Mouse (Mus musculus): Measurements from ENCODE around the gene Zfhx2. TPM values are rescaled to one million over a fixed set of nuclear protein-coding genes. Genes with fewer than 3 reads are reported as not detected.

Gene Zfhx2
- total and polyA plus RNA-seq, 3 experiments = 0.42 to 3.2 TPM; not detected in 1

GRCm38 (mm10) chr14:55102253-55102785, 10.2 kb upstream of the Zfhx2 start:
- peaks cover 2% of the 10 kb centered on the region; the same call in 1 of the 2 replicates for H3K79me2 ChIP-seq (ENCODE audit: control insufficient read depth, insufficient read depth, low read length, poor library complexity)
- no peak overlapping the region for H3K9ac ChIP-seq (ENCODE audit: control insufficient read depth, low read depth, low read length, poor library complexity, severe bottlenecking)
- no peak for DNase-seq (ENCODE audit: low read depth, low spot score)
- TF ChIP-seq TAL1 (IDR thresholded peaks at IDR 0.05; ENCODE audit: low read length) (no peak), CHD1 (IDR thresholded peaks at IDR 0.05; ENCODE audit: low read depth, low read length) (no peak), MEF2A (IDR thresholded peaks at IDR 0.05; ENCODE audit: extremely low read depth, insufficient replicate concordance, low read depth, low read length, poor library complexity, severe bottlenecking) (no peak), ETS1 (IDR thresholded peaks at IDR 0.05; ENCODE audit: low read depth, low read length) (no peak), MAZ (IDR thresholded peaks at IDR 0.05; ENCODE audit: low read depth, low read length) (no peak), ZNF384 (IDR thresholded peaks at IDR 0.05; ENCODE audit: low read depth, low read length) (no peak), CTCF (IDR thresholded peaks at IDR 0.05 in 2 of 3, conservative IDR thresholded peaks at IDR 0.05 in 1 of 3; ENCODE audit: control insufficient read depth in 1 of 3, insufficient read depth in 1 of 3, low read depth in 2 of 3, low read length in 3 of 3, poor library complexity in 1 of 3, severe bottlenecking in 1 of 3) (no peak), GATA1 (IDR thresholded peaks at IDR 0.05; ENCODE audit: low read depth, low read length) (no peak), USF1 (IDR thresholded peaks at IDR 0.05; ENCODE audit: low read depth, low read length) (no peak)
- H3K27me3 ChIP-seq (ENCODE audit: control insufficient read depth in 1 of 2, insufficient read depth in 2 of 2, low read length in 2 of 2) = no peaks in the 10 kb centered on the region
- H3K9me3 ChIP-seq (replicated peaks; ENCODE audit: insufficient read depth, low read length) = no peaks in the 10 kb centered on the region
- H3K36me3 ChIP-seq (ENCODE audit: control insufficient read depth in 1 of 2, insufficient read depth in 2 of 2, low read length in 2 of 2) = peaks cover 0 to 5% of the 10 kb centered on the region in 2 experiments; a peak in 2 of 4 replicates
- no peak overlapping the region for H3K4me3 ChIP-seq (ENCODE audit: control insufficient read depth in 1 of 2, insufficient read depth in 1 of 2, low read depth in 2 of 2, low read length in 2 of 2)
- peaks cover 6 to 10% of the 10 kb centered on the region in 2 experiments for H3K4me1 ChIP-seq (ENCODE audit: control insufficient read depth in 1 of 2, insufficient read depth in 2 of 2, low read length in 2 of 2)
- H3K27ac ChIP-seq (ENCODE audit: control insufficient read depth, low read depth, low read length) = no peak overlapping the region

GRCm38 (mm10) chr14:55101592-55101991, 9.5 kb upstream of the Zfhx2 start:
- H3K36me3 ChIP-seq (ENCODE audit: control insufficient read depth in 1 of 2, insufficient read depth in 2 of 2, low read length in 2 of 2) = peaks cover 0 to 5% of the 10 kb centered on the region in 2 experiments; a peak in 2 of 4 replicates
- H3K27me3 ChIP-seq (ENCODE audit: control insufficient read depth in 1 of 2, insufficient read depth in 2 of 2, low read length in 2 of 2) = no peaks in the 10 kb centered on the region
- peak; percentile 51 for TF ChIP-seq RAD21 (IDR thresholded peaks at IDR 0.05; ENCODE audit: low read depth, low read length)
- no peak for TF ChIP-seq NELFE (IDR thresholded peaks at IDR 0.05; ENCODE audit: low read depth, low read length)
- no peak for TF ChIP-seq MXI1 (IDR thresholded peaks at IDR 0.05; ENCODE audit: low read depth, low read length)
- no peak for TF ChIP-seq CHD2 (IDR thresholded peaks at IDR 0.05; ENCODE audit: low read length)
- peak; percentile 66 to 78 (median 71) for TF ChIP-seq CTCF (IDR thresholded peaks at IDR 0.05 in 2 of 3, conservative IDR thresholded peaks at IDR 0.05 in 1 of 3; ENCODE audit: control insufficient read depth in 1 of 3, insufficient read depth in 1 of 3, low read depth in 2 of 3, low read length in 3 of 3, poor library complexity in 1 of 3, severe bottlenecking in 1 of 3)
- TF ChIP-seq E2F4 (IDR thresholded peaks at IDR 0.05; ENCODE audit: borderline replicate concordance, low read depth, low read length) = no peak
- TF ChIP-seq BHLHE40 (IDR thresholded peaks at IDR 0.05; ENCODE audit: borderline replicate concordance, low read depth, low read length) = no peak
- TF ChIP-seq GATA1 (IDR thresholded peaks at IDR 0.05; ENCODE audit: low read depth, low read length) = no peak
- peak; percentile 67; the same call in 1 of the 2 replicates for TF ChIP-seq USF1 (IDR thresholded peaks at IDR 0.05; ENCODE audit: low read depth, low read length)
- TF ChIP-seq TCF12 (IDR thresholded peaks at IDR 0.05; ENCODE audit: low read depth, low read length) = no peak
- TF ChIP-seq ZNF384 (IDR thresholded peaks at IDR 0.05; ENCODE audit: low read depth, low read length) = no peak
- TF ChIP-seq MYC (IDR thresholded peaks at IDR 0.05; ENCODE audit: low read depth, low read length) = no peak
- peak; percentile 71 for TF ChIP-seq SMC3 (IDR thresholded peaks at IDR 0.05; ENCODE audit: low read depth, low read length)
- TF ChIP-seq ZC3H11A (IDR thresholded peaks at IDR 0.05; ENCODE audit: low read depth, low read length) = peak; percentile 23; the same call in 1 of the 2 replicates
- TF ChIP-seq MAZ (IDR thresholded peaks at IDR 0.05; ENCODE audit: low read depth, low read length) = no peak
- no peaks in the 10 kb centered on the region for H3K9me3 ChIP-seq (replicated peaks; ENCODE audit: insufficient read depth, low read length)
- H3K4me3 ChIP-seq (ENCODE audit: control insufficient read depth in 1 of 2, insufficient read depth in 1 of 2, low read depth in 2 of 2, low read length in 2 of 2) = no peak overlapping the region
- peak; percentile 70 for DNase-seq (ENCODE audit: low read depth, low spot score)
- peaks cover 2% of the 10 kb centered on the region; the same call in 1 of the 2 replicates for H3K79me2 ChIP-seq (ENCODE audit: control insufficient read depth, insufficient read depth, low read length, poor library complexity)
- no peak overlapping the region for H3K27ac ChIP-seq (ENCODE audit: control insufficient read depth, low read depth, low read length)
- H3K4me1 ChIP-seq (ENCODE audit: control insufficient read depth in 1 of 2, insufficient read depth in 2 of 2, low read length in 2 of 2) = peaks cover 4 to 8% of the 10 kb centered on the region in 2 experiments
- H3K9ac ChIP-seq (ENCODE audit: control insufficient read depth, low read depth, low read length, poor library complexity, severe bottlenecking) = no peak overlapping the region

All from MEL (cell line).